Mouse (Mus musculus): ENCODE measurements around the gene Pdcd2l.

Pdcd2l gene

GRCm38 (mm10) chr7:34196132-34197128, at the start of gene Pdcd2l:
Gene Pdcd2l, minus strand, starts transcription at chr7:34196661.
- in situ Hi-C loops (cut with MboI, MseI): no loop called here

GRCm38 (mm10) chr7:34242176-34242575, 45.7 kb upstream of the Pdcd2l start:
- in situ Hi-C loops (cut with MboI, MseI): no loop called here

- in situ Hi-C loops (cut with MboI, MseI): no loop called here
Measured at GRCm38 (mm10) chr7:34238086-34238485, 41.6 kb upstream of the Pdcd2l start.

GRCm38 (mm10) chr7:34235602-34236001, 39.1 kb upstream of the Pdcd2l start:
- in situ Hi-C loops (cut with MboI, MseI): no loop called here

- in situ Hi-C loops (cut with MboI, MseI): no loop called here
Measured at GRCm38 (mm10) chr7:34234610-34235561, 38.4 kb upstream of the Pdcd2l start.

GRCm38 (mm10) chr7:34233909-34234609, 37.6 kb upstream of the Pdcd2l start:
- in situ Hi-C loops (cut with MboI, MseI): no loop called here

GRCm38 (mm10) chr7:34232785-34233725, 36.6 kb upstream of the Pdcd2l start:
- in situ Hi-C loops (cut with MboI, MseI): no loop called here

GRCm38 (mm10) chr7:34230116-34230515, 33.7 kb upstream of the Pdcd2l start, which contains the start of gene Gpi1:
Gene Gpi1, minus strand, starts transcription at chr7:34230336.
- in situ Hi-C loops (cut with MboI, MseI): no loop called here

- in situ Hi-C loops (cut with MboI, MseI): no loop called here
Measured at GRCm38 (mm10) chr7:34229691-34230111, 33.2 kb upstream of the Pdcd2l start.

- in situ Hi-C loops (cut with MboI, MseI): no loop called here
Measured at GRCm38 (mm10) chr7:34229153-34229552, 32.7 kb upstream of the Pdcd2l start.

- in situ Hi-C loops (cut with MboI, MseI): no loop called here
Measured at GRCm38 (mm10) chr7:34228641-34229040, 32.2 kb upstream of the Pdcd2l start.

GRCm38 (mm10) chr7:34226846-34227245, 30.4 kb upstream of the Pdcd2l start:
- in situ Hi-C loops (cut with MboI, MseI): no loop called here

GRCm38 (mm10) chr7:34226086-34226485, 29.6 kb upstream of the Pdcd2l start:
- in situ Hi-C loops (cut with MboI, MseI): no loop called here

GRCm38 (mm10) chr7:34224308-34224707, 27.8 kb upstream of the Pdcd2l start:
- in situ Hi-C loops (cut with MboI, MseI): no loop called here

- in situ Hi-C loops (cut with MboI, MseI): no loop called here
Measured at GRCm38 (mm10) chr7:34222340-34222739, 25.9 kb upstream of the Pdcd2l start.

GRCm38 (mm10) chr7:34221594-34222250, 25.3 kb upstream of the Pdcd2l start:
- in situ Hi-C loops (cut with MboI, MseI): no loop called here

GRCm38 (mm10) chr7:34218496-34218895, 22.0 kb upstream of the Pdcd2l start:
- in situ Hi-C loops (cut with MboI, MseI): no loop called here

GRCm38 (mm10) chr7:34216474-34216873, 20.0 kb upstream of the Pdcd2l start:
- in situ Hi-C loops (cut with MboI, MseI): no loop called here

GRCm38 (mm10) chr7:34215481-34215880, 19.0 kb upstream of the Pdcd2l start:
- in situ Hi-C loops (cut with MboI, MseI): no loop called here

- in situ Hi-C loops (cut with MboI, MseI): no loop called here
Measured at GRCm38 (mm10) chr7:34214644-34215043, 18.2 kb upstream of the Pdcd2l start.

All from regulatory T cell (primary cell).